Mouse (Mus musculus) brain, adult 2 months (tissue): ENCODE results near the gene Rab13.

Source experiments
- DNase-seq: peaks from one replicate; pipeline ENCODE4 v3.0.0; 2011; ENCODE audit warnings: low read depth, low spot score

The Rab13 gene

DNA sequence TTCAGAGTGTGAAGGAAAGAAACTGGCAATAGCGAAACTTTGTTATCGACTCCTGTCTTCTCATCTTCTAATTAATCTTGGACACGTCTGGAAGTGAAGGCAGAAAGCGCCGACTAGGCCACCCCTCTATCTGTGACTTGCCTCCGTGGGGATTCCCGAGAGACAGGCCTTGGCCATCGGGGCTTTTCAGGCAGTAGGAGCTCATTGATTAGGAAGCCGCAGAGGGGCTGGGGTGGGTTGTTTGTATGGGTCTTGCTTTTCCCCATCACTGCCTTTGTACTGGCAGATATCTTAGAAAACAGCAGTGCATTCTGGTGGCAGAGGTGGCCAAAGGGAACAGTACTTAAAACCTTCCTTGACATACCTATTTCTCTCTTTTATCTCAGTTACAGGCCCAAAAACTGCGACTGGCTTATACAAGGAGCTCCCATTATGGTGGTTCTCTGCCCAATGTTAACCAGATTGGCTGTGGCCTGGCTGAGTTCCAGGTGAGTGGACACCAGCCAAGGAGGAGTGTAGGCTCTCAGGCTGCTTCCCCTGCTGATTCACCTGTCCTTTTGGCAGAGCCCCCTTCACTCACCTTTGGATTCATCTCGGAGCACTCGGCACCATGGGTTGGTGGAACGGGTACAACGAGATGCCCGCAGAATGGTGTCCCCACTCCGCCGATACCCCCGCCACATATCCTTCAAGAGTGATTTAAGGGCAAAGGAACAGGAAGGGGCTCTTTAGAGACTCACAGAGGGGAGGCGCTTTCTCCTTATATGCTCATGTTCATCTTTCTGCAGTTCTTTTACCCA is 43.4 kb downstream of the Rab13 start:
- peak; percentile 94 for DNase-seq

DNA sequence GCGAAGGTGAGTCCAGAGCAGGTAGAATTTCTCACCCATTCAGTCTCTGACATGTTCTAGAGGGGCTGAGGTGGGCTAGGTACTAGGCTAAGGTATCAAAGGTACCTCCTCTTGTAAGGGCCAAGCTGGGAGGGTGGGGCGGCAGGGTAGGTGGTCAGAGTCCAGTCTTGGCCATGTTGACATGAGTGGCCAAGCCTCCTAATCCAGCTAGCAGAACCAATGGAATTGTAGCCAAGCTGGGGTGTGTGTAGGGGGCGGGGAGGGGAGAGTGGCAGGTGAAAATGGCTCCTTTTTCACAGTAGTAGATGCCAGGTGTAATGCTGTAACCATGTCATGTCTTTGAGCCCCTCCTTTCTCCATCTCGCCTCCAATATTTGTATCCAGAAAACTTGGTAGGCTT is 45.0 kb downstream of the Rab13 start:
- DNase-seq, result no peak

DNA sequence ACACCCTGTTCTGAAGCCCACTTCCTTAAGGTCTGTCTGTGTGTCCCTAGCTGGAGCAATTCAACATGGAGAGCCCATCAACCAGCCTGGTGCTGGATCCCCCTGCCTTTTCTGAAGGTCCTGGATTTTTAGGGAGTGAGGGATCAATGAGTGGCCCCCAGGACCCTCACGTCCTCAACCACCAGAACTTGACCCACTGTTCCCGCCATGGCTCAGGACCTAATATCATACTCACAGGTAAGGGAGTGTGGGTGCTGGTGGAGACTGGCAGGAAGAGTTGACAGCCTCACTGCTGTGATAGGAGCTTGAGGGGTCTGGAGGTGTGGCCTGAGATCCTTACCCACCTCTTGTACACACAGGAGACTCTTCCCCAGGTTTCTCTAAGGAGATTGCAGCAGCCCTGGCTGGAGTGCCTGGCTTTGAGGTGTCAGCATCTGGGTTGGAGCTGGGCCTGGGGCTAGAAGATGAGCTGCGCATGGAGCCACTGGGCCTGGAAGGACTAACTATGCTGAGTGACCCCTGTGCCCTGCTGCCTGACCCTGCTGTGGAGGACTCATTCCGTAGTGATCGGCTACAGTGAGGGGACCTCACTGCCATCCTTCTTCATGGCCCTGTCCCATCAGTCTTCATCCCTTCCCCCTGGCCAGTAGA is 49.8 kb downstream of the Rab13 start:
- DNase-seq, result no peak

DNA sequence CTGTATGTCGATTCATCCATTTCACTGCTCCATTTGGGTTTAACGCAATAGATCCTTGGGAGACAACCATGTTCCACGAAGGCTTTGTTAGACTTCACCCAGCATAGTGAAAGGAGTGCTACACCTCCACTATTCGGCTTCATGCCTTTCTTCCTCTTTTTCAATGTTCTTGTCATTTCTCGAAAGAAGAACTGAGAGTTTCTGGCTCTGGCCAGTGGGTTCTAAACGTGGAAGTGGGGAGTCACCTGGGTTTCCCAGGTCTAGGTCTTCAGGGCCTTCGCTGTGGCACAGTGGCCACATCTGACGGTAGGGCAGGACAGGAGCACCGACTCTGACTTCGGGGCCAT is 51.2 kb downstream of the Rab13 start:
- DNase-seq, result no peak

DNA sequence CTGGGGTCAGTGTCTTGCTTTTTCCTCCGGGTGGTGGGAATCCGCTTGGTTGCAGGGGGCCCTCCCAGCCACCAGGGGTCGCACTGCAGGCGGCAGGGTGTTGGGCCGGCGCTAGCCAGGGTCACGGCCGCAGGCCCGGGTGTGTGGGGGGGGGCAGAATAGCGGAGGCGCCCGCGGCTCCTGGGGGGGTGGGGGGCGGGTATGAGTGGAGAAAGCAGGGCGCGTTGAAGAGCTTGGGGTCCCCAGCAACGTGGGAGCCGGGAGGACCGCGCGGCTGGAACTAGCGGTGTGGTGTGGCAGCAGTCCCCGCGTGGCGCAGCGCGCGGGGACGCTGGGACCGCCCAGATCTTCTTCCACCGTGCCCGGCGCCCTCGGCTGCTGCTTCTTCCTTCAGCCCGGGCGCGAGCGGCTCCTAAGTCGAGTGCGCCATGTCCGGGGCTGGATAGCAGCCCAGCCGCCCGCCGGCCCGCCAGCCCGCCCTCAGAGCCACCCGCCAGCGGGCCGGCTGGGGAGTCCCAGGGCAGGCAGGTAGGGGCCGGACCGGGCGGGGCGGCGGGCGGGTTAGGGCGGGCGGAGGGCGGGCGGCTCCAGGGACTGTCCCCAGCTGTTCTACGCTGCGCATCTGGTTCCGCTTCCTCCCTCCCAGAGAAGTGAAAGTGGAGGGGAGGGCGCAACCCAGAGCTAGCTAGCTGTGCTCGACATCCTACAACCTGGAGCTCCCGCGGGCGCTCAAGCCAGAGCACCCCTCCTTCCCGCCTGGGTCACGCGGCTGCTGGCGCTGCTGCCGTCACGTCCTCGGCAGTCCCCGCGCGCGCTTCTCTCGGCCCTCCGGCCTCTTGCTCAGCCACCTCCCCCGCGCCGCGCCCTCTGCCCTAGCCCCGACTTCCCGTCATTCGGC is 51.8 kb downstream of the Rab13 start, which contains the start of gene Dennd4b:
Gene Dennd4b (plus strand): TSS at position 152 of the 898 bp plus-strand sequence.
- DNase-seq, result peak; percentile 95

DNA sequence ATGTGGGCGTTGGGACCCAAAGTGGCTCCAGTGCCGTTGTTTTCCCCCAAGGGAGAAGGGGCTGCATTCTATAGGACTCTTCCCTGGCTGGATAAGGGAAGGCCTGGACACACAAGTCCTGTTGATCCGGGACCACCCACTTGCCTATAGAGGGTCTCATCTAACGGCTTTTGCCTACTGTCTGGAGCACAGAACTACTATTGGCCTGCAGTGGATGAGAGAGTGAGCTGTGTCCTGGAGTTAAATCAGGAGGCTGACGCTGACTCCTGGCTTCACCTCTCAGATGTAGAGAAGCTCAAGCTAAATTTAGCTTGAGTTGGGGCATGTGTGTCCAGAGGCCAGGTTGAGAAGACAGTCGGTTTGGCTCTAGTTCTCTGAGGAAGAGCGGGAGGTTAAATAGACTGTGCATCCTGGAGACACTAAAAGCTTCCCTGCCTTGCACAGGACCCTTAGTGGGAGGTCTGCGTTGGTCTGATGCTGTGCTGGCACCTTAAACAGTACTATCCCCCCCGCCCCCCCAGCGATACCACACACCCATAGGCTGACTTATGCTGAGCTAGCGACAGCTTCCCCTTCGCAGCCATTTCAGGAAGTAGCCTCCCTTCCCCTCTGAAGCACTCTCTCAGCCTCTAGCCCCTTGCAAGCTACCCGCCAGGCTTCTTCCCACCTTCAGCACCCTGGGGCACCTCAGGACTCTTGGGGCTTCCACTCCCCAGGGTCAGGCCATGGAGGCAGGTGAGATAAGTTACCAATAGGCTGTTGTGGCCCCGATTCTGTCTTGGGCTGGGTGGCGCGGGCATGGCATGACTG is 52.6 kb downstream of the Rab13 start:
- DNase-seq, result peak; percentile 86

DNA sequence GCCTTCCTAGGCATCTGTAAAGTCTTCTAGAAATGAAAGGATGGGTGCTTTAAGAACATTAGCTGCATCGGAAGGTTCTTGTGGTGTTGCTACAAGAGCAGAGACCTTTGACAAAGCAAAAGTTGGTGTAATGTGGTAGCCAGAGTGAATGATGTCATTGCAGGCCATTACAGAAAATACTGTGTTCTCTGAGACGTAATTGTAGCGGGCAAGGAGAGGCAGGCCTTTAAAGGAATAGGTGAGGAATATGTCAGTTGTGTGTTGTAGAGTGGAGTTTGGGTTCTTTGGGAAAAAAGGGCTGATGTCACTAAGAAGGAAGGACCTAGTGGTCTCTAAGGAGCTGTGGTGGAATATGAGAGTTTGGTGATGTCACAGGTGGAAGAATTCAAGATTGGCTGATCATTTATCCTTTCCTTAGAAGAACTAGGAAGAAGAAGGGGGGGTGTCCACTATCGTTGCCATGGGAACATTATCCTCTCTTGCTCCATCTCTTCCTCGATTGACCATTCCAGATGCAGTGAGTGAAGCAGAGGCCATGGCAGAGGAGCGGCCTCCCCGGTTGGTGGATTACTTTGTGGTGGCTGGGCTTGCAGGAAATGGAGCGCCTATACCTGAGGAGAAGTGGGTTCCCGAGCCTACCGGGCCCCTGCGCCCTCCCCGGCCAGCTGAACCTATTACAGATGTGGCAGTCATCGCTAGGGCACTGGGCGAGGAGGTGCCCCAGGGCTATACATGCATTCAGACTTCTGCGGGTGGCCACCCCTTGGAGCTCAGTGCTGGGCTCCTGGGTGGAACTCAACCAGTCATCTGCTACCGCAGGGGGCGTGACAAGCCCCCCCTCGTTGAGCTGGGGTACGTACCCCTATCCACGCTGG is 53.6 kb downstream of the Rab13 start:
- no peak for DNase-seq

DNA sequence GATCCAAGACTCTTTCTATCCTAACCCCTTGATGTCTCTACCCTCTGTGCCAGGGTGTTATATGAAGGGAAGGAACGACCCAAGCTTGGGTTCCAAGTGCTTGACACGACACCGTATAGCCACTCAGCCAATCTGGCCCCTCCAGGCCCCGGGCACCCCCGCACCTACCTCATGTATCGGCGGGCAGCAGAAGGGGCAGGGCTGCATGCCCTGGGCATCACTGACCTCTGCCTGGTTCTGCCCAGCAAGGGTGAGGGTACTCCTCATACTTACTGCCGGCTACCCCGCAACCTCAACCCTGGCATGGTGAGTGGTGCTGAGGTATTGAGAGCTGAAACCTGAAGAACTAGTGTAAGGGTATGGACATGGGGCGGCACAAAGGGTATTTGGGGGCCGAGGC is 54.7 kb downstream of the Rab13 start:
- no peak for DNase-seq

DNA sequence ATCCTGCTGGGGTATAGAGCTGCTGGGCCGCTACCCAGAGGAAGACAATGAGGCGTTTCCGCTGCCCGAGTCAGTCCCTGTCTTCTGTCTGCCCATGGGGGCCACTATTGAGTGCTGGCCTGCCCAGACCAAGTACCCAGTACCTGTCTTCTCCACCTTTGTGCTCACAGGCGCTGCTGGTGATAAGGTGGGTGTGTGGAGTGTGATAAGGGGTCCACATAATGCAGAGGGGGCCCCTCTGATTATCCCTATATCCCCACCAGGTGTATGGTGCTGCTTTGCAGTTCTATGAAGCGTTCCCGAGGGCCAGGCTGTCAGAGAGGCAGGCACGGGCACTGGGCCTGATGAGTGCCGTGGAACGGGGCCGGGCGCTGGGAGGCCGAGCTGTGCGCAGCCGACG is 55.5 kb downstream of the Rab13 start:
- DNase-seq, result no peak

DNA sequence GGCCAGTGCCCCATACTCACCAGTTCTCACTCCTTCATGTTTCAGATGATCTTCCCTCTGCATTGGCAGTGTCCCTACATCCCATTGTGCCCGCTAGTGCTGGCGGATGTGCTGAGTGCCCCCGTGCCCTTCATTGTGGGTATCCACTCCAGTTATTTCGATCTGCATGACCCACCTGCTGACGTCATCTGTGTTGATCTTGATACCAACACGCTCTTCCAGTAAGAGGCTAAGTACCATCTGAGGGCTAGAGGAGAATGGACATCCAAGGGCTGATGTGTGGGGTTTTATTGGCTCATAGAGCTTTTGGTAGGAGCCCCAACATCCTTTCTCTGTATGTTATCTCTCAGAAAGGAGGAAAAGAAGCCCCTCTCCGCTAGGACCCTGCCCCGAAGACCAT is 57.3 kb downstream of the Rab13 start:
- no peak for DNase-seq

DNA sequence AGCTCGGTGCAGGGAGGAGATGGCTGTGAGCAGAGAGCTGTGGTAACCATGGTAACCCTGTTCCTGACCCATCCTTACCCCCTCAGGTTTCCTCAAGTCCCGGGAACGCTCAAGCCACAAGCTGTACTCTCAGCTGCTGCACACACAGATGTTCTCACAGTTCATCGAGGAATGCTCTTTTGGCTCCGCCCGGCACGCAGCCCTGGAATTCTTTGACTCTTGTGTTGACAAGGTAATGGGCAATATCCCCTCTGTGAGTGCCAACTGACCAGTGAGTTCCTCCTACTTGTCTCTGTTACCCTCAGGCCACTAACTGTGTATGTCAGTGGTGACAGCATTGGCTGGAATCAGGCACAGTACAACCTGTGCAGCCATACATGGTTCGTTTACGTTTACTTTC is 58.7 kb downstream of the Rab13 start:
- DNase-seq, result peak; percentile 32

DNA sequence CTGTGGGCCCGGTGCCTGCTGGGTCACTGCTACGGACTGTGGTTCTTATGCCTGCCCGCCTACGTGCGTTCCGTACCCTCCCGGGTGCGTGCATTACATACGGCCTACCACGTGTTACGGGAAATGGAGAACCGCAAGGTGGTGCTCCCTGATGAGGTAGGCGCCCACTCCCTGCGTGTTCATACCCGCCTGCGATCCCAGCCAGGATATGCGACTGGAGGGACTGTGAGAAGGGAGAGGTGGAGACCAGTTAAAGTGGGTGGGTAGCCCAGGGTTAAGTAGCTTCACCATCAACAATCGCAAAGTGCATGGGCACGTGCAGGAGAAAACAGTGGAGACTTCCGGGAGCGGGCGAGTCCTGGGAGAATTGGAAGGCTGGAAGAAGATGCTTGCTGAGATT is 60.4 kb downstream of the Rab13 start:
- no peak for DNase-seq

DNA sequence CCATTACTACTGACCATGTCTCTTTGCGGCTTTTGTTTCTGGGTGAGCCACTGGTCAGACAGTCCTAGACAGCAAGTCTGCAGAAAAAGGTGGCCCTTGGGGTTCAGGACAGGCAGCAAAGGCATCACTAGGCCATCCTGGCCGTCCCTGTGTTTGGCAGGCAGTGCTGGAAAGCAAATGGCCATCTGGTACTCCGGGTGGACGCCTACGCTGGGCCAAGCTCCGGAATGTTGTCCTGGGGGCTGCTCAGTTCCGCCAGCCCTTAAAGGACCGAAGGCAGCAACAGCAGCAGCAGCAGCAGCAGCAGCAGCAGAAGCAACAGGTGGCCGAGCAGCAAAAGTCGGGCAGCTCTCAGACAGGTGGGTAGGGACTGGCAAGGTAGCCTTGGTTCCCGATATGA is 61.8 kb downstream of the Rab13 start:
- peak; percentile 86 for DNase-seq
